Mouse (Mus musculus) MEL (cell line): ENCODE measurements around the gene Ivd.

Source experiments
- CTCF ChIP-seq, 3 experiments: IDR thresholded peaks in 2 of 3; conservative IDR thresholded peaks in 1 of 3; 2 replicates each; pipeline ENCODE4 v1.5.1; 2011 to 2012; ENCODE audit warnings: low read length in 3 of 3, low read depth in 2 of 3, mild to moderate bottlenecking in 2 of 3, improper control_type of control experiment in 1 of 3, inconsistent platforms in 1 of 3, mixed read lengths in 1 of 3, moderate library complexity in 1 of 3; ENCODE audit not compliant: control insufficient read depth in 1 of 3, insufficient read depth in 1 of 3, poor library complexity in 1 of 3, severe bottlenecking in 1 of 3
- JUND ChIP-seq: IDR thresholded peaks from 2 replicates; pipeline ENCODE4 v1.6.1; 2011; ENCODE audit warnings: low read depth, mild to moderate bottlenecking, improper control_type of control experiment, low read length
- MAFK ChIP-seq: IDR thresholded peaks from 2 replicates; pipeline ENCODE4 v1.6.1; 2011; ENCODE audit warnings: low read depth, mild to moderate bottlenecking, low read length, improper control_type of control experiment, borderline replicate concordance
- MAZ ChIP-seq: IDR thresholded peaks from 2 replicates; pipeline ENCODE4 v1.6.1; 2012; ENCODE audit warnings: low read depth, mild to moderate bottlenecking, inconsistent platforms, low read length, improper control_type of control experiment
- POLR2A ChIP-seq, 2 experiments: IDR thresholded peaks; 2 replicates each; pipeline ENCODE4 v1.6.1; 2011 to 2012; ENCODE audit warnings: low read length in 2 of 2, mild to moderate bottlenecking in 2 of 2, control low read depth in 1 of 2, improper control_type of control experiment in 1 of 2, low read depth in 1 of 2, moderate library complexity in 1 of 2; ENCODE audit not compliant: control insufficient read depth in 1 of 2, insufficient read depth in 1 of 2, poor library complexity in 1 of 2
- RCOR1 ChIP-seq: IDR thresholded peaks from 2 replicates; pipeline ENCODE4 v1.6.1; 2012; ENCODE audit warnings: low read depth, mild to moderate bottlenecking, inconsistent platforms, low read length, improper control_type of control experiment
- SIN3A ChIP-seq: IDR thresholded peaks from 2 replicates; pipeline ENCODE4 v1.6.1; 2012; ENCODE audit warnings: low read length, improper control_type of control experiment, inconsistent platforms
- TCF12 ChIP-seq: IDR thresholded peaks from 2 replicates; pipeline ENCODE4 v1.6.1; 2014; ENCODE audit warnings: low read depth, mild to moderate bottlenecking, inconsistent platforms, low read length, improper control_type of control experiment, moderate library complexity

- TF ChIP-seq CTCF (IDR thresholded peaks at IDR 0.05 in 2 of 3, conservative IDR thresholded peaks at IDR 0.05 in 1 of 3; ENCODE audit: control insufficient read depth in 1 of 3, insufficient read depth in 1 of 3, low read depth in 2 of 3, low read length in 3 of 3, poor library complexity in 1 of 3, severe bottlenecking in 1 of 3) (no peak), JUND (peak; percentile 77; the same call in 1 of the 2 replicates), MAZ (no peak), TCF12 (no peak), POLR2A (IDR thresholded peaks at IDR 0.05; ENCODE audit: control insufficient read depth in 1 of 2, insufficient read depth in 1 of 2, low read depth in 1 of 2, low read length in 2 of 2, poor library complexity in 1 of 2) (no peak), RCOR1 (no peak), MAFK (no peak), SIN3A (no peak)
Observed at GRCm38 (mm10) chr2:118862340-118862675, 554 bp downstream of the Ivd start.
